Mouse (Mus musculus): Measurements from ENCODE around the gene Ddias. TPM values are rescaled to one million over a fixed set of nuclear protein-coding genes. Genes with fewer than 3 reads are reported as not detected.

The Ddias gene
- total RNA-seq (2015) (22.5 and 25.0 TPM in 2 replicates), total RNA-seq (2017) (12.8 and 14.9 TPM in 2 replicates)

DNA sequence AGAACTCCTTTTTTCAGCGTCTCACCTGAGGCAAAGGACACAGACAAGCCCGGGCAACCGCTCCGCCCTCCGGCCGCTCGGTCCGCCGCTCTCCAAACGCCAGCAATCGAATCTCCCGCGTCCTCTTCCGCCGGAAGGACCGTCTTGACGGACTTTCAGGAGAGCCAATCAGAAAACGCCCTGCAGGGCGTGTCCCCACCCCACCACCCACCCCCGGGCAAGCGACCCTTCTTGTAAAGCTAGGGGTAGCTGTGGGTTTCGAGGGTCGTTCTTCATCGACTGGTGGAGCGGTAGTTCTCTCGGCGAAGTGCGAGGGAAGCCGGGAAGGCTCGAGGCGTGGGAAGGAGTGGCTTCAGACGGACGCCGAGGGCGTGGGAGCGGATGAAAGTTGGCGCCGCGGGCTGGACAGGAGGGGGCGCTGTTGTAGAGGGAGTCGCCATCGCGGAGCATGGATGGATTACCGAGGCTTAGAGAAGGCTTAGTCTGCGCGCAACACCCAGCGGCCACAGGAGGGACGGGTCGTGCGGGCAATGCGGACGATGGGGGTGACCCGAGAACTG, at the start of gene Ddias, which contains the start of gene Prcp:
TSS of gene Ddias (minus strand) at position 132 of the 560 bp plus-strand sequence.
TSS of gene Prcp (plus strand) at position 355 of the 560 bp plus-strand sequence.
- peak; percentile 49 for ATAC-seq (replicated peaks; ENCODE audit: poor library complexity)

DNA sequence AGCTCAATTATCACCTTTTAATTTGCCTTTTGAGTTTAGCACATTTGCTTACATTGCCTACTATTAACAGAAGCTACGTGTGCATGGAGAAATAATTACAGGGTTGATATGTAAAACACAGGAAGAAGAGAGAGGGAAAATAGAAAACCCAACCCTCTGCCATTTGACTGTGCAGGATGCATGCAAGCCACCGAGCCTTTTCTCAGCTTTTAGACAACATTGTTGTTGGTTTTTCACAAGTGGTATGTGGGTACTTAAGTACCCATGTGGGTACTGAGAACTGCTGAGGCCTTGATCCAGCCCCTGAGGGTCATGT, 46.8 kb upstream of the Ddias start:
- ATAC-seq (replicated peaks; ENCODE audit: poor library complexity), result no peak

DNA sequence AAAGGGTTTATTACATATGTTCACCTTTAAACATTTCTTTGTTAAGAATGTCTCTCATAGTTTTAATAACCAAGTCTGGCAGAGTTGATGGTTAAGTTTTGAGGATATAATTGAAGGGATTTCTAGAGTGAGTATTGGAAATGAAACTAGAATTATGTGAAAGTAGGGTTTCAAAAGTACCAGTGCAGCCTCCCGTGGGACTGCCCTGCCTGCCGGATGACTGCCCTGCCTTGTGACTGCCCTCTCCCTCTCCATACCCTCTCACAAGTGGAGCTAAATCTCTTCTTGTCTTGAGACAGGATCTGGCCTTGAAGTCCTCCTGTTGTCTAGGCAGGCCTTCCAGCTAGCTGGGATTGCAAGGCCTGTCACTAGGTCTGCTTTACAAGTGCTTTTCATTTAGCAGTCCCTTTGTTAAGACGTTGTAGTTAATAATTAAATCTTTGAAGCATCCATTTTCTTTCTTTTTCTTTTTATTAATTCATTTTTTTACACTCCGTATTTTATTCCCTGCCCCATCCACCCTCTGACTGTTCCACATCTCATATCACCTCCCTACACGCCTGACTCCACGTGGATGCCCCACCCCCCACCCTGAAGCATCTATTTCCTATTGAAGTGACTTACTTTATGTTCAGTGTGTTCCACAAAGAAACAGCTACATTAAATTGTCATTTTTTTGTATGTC, 46.3 kb upstream of the Ddias start:
- ATAC-seq (replicated peaks; ENCODE audit: poor library complexity), result no peak

GRCm38 (mm10) chr7:92904285-92904684, 30.2 kb upstream of the Ddias start:
- ATAC-seq (replicated peaks; ENCODE audit: poor library complexity), result peak; percentile 37; the same call in 1 of the 2 replicates

DNA sequence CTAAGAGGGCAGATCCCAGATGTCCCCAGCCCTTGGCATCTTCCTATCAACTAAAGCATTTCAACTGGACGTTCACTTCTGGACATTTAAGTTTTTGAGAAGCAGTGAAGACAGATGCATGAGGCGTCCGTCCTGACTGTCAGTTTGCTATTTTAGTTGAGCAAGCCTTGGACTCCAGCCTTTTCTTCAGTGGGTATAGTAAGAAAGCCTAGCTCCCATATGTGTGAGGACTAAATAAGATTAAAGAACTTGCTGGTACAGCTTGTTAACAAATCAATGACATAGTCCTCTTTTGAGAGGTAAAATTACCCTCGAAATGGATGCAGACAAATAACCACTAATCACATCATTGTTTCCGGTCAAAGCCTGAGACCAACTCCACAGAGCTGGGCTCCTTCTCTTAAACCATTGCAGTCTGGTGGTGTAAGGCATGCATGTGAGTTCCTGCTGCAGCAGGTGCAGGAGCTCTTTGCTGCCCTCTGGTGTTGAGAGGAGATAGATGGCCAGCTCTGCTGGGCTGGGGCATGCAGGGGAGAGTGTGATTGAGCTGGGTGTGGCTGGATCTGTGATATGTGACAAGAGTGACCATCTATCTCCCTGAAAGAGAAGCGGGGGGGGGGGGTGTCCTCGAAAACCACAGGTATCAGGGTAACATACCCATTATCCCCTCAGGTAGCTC, 29.5 kb upstream of the Ddias start:
- peak; percentile 100 for ATAC-seq (replicated peaks; ENCODE audit: poor library complexity)

DNA sequence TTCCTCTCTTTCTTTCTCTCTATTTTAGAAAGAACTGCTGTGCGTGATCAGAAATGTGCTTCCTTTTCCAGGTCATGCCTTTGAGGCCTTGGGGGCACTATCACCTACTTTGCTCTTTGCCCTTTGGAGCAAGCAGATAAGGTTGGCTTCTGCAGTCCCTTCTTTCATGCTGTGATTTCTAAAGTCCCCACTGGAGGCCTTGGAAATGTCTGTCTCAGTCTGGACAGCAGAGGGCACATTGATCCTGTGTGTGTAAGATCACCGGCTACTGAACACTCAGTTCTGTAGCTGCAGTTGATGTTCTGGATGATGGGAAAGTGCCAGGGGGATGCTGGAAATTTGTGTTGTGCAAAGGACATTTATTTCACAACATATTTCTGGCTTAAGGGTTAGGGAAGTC, 23.0 kb upstream of the Ddias start:
- peak; percentile 72 for ATAC-seq (replicated peaks; ENCODE audit: poor library complexity)

- no peak for ATAC-seq (replicated peaks; ENCODE audit: poor library complexity)
Measured at GRCm38 (mm10) chr7:92896036-92896435, 22.0 kb upstream of the Ddias start.

- peak; percentile 65 for ATAC-seq (replicated peaks; ENCODE audit: poor library complexity)
Measured at GRCm38 (mm10) chr7:92893478-92893877, 19.4 kb upstream of the Ddias start.

GRCm38 (mm10) chr7:92890618-92891230, 16.7 kb upstream of the Ddias start:
- no peak for ATAC-seq (replicated peaks; ENCODE audit: poor library complexity)

DNA sequence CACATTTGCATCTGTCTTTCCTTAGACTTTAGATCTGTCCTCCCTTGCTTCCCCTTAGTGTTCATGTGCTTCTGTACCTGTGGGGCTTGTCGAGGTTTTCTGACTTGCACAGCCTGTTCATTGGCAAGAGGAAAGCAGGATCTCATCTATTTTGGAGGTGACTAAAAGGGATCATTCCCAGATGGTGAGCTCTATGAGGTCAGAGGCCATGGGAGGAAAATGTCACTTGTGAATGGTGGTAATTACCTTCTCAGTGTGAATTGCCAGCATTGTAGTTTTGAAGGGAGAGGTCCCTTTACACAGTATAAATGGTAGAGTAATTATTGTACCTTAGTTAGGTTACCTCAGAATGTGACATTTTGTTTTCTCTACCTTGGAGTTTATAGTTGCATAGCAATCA, 16.2 kb upstream of the Ddias start:
- ATAC-seq (replicated peaks; ENCODE audit: poor library complexity), result no peak

DNA sequence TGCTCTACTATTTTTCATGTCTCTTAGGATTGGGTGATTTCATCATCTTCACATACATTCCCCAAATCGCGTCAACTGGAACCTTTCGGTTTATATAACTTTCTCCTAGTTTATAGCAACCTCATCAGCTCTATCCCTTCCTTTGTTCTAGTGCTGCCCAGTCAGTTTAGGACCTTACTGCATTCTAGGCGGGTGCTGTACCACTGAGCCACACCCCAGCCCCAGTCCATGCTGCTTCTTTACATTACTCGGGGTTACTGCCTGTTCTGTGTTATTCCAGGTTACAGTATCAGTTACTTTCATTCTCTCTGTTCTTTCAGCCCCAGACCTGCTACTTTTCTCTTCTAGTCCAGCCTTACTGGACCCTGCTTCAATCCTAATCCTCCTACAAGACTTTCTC, 13.2 kb upstream of the Ddias start:
- no peak for ATAC-seq (replicated peaks; ENCODE audit: poor library complexity)

GRCm38 (mm10) chr7:92886801-92887200, 12.8 kb upstream of the Ddias start:
- ATAC-seq (replicated peaks; ENCODE audit: poor library complexity), result peak; percentile 47

DNA sequence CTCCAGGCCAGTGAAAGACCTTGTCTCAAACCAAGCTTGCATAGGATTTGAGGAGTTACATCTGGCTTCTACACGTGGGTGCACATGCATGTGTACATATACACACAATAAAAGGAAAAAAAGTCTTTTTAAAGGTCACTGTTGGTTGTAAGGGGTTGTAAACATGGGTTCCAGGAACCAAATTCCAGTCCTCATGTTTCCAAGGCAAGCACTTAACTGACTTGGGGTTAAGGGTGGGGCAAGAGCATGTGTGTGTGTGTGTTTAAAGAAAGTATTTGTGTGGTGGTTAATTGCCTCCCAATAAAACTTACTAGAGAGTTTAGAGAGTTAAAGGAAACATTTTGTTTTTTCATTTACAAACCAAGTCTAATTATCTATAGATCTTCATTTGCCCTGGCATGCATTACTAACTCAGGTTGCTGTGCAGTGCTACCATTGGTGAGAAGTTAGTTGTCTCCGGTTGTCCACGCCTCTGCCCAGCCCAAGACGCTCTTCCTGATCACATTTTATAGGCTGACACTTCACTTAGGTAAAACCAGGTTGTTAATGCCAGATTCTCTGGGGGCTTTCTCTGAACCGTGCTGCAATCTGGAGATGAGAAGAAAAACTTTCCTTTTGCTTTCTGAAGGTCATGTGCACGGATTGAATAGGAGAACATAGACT, 11.1 kb upstream of the Ddias start:
- ATAC-seq (replicated peaks; ENCODE audit: poor library complexity), result no peak

GRCm38 (mm10) chr7:92883850-92884716, 10.0 kb upstream of the Ddias start:
- ATAC-seq (replicated peaks; ENCODE audit: poor library complexity), result peak; percentile 77

DNA sequence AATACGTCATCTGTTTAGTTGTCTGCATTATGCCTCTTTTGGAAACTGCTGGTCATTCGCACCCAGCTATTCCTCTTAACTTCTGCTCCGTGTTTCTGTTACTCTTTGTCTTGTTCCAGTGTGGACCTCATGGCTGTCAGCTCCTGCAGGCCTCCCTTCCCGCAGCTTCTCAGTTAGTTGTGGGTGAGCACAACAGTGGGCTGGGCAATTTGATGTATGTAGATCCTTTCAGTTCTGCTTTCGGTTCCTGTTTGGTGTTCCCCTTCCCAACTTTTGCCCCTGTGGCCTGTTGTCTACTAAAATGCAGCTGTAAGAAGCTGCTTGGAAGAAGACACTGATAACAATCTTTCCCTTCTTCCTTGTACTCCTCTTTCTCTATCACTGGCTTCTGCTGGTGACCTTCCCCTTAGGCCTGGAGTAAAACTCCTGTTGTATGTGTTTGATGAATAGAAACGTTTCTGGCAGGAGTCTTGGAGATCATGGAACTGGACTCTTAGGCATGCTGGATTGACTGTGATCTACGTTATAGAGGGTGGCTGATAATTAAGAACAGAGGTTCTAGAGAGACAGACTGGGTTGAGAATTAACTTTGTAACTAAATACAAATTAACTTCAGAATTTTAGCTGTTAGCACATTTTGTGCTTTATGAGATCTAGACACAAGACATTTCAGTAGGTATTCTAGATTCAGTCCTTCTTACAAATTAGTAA, 4.7 kb upstream of the Ddias start:
- ATAC-seq (replicated peaks; ENCODE audit: poor library complexity), result peak; percentile 25

DNA sequence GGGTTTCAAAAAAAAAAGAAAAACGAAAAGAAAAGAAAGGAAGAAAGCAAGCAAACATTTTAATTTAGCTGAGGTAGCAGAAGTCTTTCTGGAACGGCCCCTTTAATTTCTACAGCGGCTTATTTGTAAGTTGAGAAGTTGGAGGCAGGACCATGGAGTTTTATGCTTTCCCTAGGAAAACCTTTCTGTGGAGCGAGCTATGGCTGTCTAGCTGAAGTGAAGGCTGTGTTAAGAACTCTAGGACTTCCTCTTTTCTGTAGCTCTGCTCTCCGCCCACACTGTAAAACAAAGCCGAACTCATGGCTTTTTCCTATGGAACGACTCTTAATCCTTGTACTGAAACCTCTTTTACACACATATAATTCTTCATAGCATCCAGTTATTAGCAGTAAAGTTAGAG, 2.5 kb upstream of the Ddias start:
- no peak for ATAC-seq (replicated peaks; ENCODE audit: poor library complexity)

GRCm38 (mm10) chr7:92876066-92876465, 2.0 kb upstream of the Ddias start:
- ATAC-seq (replicated peaks; ENCODE audit: poor library complexity), result no peak

- ATAC-seq (replicated peaks; ENCODE audit: poor library complexity), result peak; percentile 65
Measured at GRCm38 (mm10) chr7:92874761-92875408, 838 bp upstream of the Ddias start.

DNA sequence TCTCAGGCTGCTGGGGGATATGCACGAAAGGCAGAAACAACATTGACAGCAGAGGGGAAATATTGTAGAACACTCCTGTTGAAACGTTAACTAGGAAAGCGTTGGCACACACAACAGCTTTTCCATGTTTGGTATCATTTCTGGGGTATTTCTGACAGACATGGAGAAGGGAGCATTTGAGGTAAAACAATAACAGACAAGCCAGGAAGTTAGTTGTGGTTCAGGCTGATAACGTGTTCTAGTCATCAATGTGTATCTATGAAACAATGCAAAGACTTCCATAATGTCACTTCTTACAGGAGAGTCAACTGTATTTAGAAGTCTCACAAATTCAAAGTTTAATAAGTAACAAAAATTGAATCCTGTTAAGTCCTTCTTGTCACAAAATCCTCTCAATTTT, 2.5 kb downstream of the Ddias start:
- no peak for ATAC-seq (replicated peaks; ENCODE audit: poor library complexity)
